Mouse (Mus musculus) CH12.LX (cell line): Measurements from ENCODE around the gene Ptpn14. TPM values are rescaled to one million over a fixed set of nuclear protein-coding genes. Genes with fewer than 3 reads are reported as not detected.

Source experiments
- DNase-seq: peaks from one replicate; pipeline ENCODE4 v3.0.0-alpha.2; 2013; ENCODE audit errors: extremely low read depth
- H3K27ac ChIP-seq: 2 replicates; pipeline ENCODE4 v1.5.1; 2012; ENCODE audit warnings: low read depth, mild to moderate bottlenecking, control low read depth, moderate library complexity; ENCODE audit not compliant: insufficient read depth
- H3K27me3 ChIP-seq: replicated peaks from 2 replicates; pipeline ENCODE3; 2012; ENCODE audit warnings: inconsistent platforms
- H3K36me3 ChIP-seq, 2 experiments: replicated peaks in 1 of 2; 2 replicates each; pipeline versions ENCODE3 to v1.6.1; 2012; ENCODE audit warnings: inconsistent platforms in 1 of 2, low read length in 1 of 2, mild to moderate bottlenecking in 1 of 2, mixed read lengths in 1 of 2, moderate library complexity in 1 of 2; ENCODE audit not compliant: control insufficient read depth in 1 of 2, insufficient read depth in 1 of 2
- H3K4me1 ChIP-seq, 2 experiments: 2 replicates each; pipeline ENCODE4 v1.6.1; 2012; ENCODE audit warnings: inconsistent platforms in 1 of 2, moderate library complexity in 1 of 2; ENCODE audit not compliant: insufficient read depth in 2 of 2, control insufficient read depth in 1 of 2
- H3K4me2 ChIP-seq: 2 replicates; pipeline ENCODE4 v1.6.1; 2012; ENCODE audit warnings: low read depth, mild to moderate bottlenecking, control low read depth; ENCODE audit not compliant: poor library complexity, insufficient read depth, severe bottlenecking
- H3K4me3 ChIP-seq, 3 experiments: fragments of 150-350 bp in 1 of 3; sonication (generic) in 1 of 3; replicated peaks in 1 of 3; 2 replicates each; pipeline versions ENCODE3 to v1.5.1; 2011 to 2012; ENCODE audit warnings: low read depth in 2 of 3, low read length in 2 of 3, mild to moderate bottlenecking in 2 of 3, moderate library complexity in 2 of 3, control low read depth in 1 of 3, improper control_type of control experiment in 1 of 3, inconsistent platforms in 1 of 3, mixed read lengths in 1 of 3; ENCODE audit not compliant: poor library complexity in 1 of 3
- H3K79me2 ChIP-seq: replicated peaks from 2 replicates; pipeline ENCODE4 v1.6.1; 2012; ENCODE audit warnings: mild to moderate bottlenecking, moderate library complexity; ENCODE audit not compliant: control insufficient read depth, poor library complexity, insufficient read depth, severe bottlenecking; ENCODE audit errors: extremely low read depth
- H3K9ac ChIP-seq: 2 replicates; pipeline ENCODE4 v1.6.1; 2012; ENCODE audit warnings: low read depth, mild to moderate bottlenecking, control low read depth, moderate library complexity; ENCODE audit not compliant: insufficient read depth
- H3K9me3 ChIP-seq: replicated peaks from 2 replicates; pipeline ENCODE3; 2012; ENCODE audit warnings: low read length, inconsistent platforms, mixed read lengths
- BHLHE40 ChIP-seq: IDR thresholded peaks from 2 replicates; pipeline ENCODE4 v1.6.1; 2011; ENCODE audit warnings: mild to moderate bottlenecking, low read depth, low read length, improper control_type of control experiment
- CHD1 ChIP-seq: IDR thresholded peaks from 2 replicates; pipeline ENCODE4 v1.6.1; 2012; ENCODE audit warnings: low read depth, low read length, improper control_type of control experiment, inconsistent platforms
- CHD2 ChIP-seq: IDR thresholded peaks from 2 replicates; pipeline ENCODE4 v1.6.1; 2011; ENCODE audit warnings: low read length, improper control_type of control experiment
- E2F4 ChIP-seq: IDR thresholded peaks from 2 replicates; pipeline ENCODE4 v1.6.1; 2011; ENCODE audit warnings: low read depth, low read length, improper control_type of control experiment; ENCODE audit not compliant: insufficient replicate concordance
- ELF1 ChIP-seq: IDR thresholded peaks from 2 replicates; pipeline ENCODE4 v1.6.1; 2014; ENCODE audit warnings: low read depth, mild to moderate bottlenecking, inconsistent platforms, low read length, improper control_type of control experiment
- EP300 ChIP-seq: IDR thresholded peaks from 2 replicates; pipeline ENCODE4 v1.6.1; 2011; ENCODE audit warnings: low read length, improper control_type of control experiment
- ETS1 ChIP-seq: conservative IDR thresholded peaks from 2 replicates; pipeline ENCODE4 v1.6.1; 2012; ENCODE audit warnings: low read depth, mild to moderate bottlenecking, inconsistent platforms, low read length, improper control_type of control experiment, moderate library complexity
- IRF4 ChIP-seq: IDR thresholded peaks from 2 replicates; pipeline ENCODE4 v1.6.1; 2014; ENCODE audit warnings: low read depth, mild to moderate bottlenecking, inconsistent platforms, low read length, improper control_type of control experiment
- JUN ChIP-seq: IDR thresholded peaks from 2 replicates; pipeline ENCODE4 v1.6.1; 2011; ENCODE audit warnings: low read depth, mild to moderate bottlenecking, low read length, improper control_type of control experiment, moderate library complexity; ENCODE audit not compliant: insufficient read depth
- JUND ChIP-seq: conservative IDR thresholded peaks from 2 replicates; pipeline ENCODE4 v1.6.1; 2011; ENCODE audit warnings: low read depth, low read length, improper control_type of control experiment
- MAFK ChIP-seq: IDR thresholded peaks from 2 replicates; pipeline ENCODE4 v1.6.1; 2011; ENCODE audit warnings: low read length, improper control_type of control experiment; ENCODE audit not compliant: insufficient replicate concordance
- MAX ChIP-seq: IDR thresholded peaks from 2 replicates; pipeline ENCODE4 v1.6.1; 2011; ENCODE audit warnings: low read length, improper control_type of control experiment
- MAZ ChIP-seq: IDR thresholded peaks from 2 replicates; pipeline ENCODE4 v1.6.1; 2012; ENCODE audit warnings: low read depth, mild to moderate bottlenecking, inconsistent platforms, low read length, improper control_type of control experiment, moderate library complexity
- MEF2A ChIP-seq: IDR thresholded peaks from 2 replicates; pipeline ENCODE4 v1.6.1; 2014; ENCODE audit warnings: low read depth, mild to moderate bottlenecking, inconsistent platforms, low read length, improper control_type of control experiment, borderline replicate concordance
- MXI1 ChIP-seq: IDR thresholded peaks from 2 replicates; pipeline ENCODE4 v1.6.1; 2011; ENCODE audit warnings: mild to moderate bottlenecking, low read depth, low read length, improper control_type of control experiment
- NRF1 ChIP-seq: IDR thresholded peaks from 2 replicates; pipeline ENCODE4 v1.6.1; 2014; ENCODE audit warnings: low read depth, mild to moderate bottlenecking, inconsistent platforms, low read length, improper control_type of control experiment, moderate library complexity
- PAX5 ChIP-seq: IDR thresholded peaks from 2 replicates; pipeline ENCODE4 v1.6.1; 2012; ENCODE audit warnings: low read length, inconsistent platforms, mixed read lengths
- POLR2AphosphoS2 ChIP-seq: IDR thresholded peaks from 2 replicates; pipeline ENCODE4 v1.6.1; 2011; ENCODE audit warnings: low read depth, low read length, improper control_type of control experiment
- RAD21 ChIP-seq: IDR thresholded peaks from 2 replicates; pipeline ENCODE4 v1.6.1; 2011; ENCODE audit warnings: low read depth, mild to moderate bottlenecking, low read length, improper control_type of control experiment, moderate library complexity
- RCOR1 ChIP-seq: conservative IDR thresholded peaks from 2 replicates; pipeline ENCODE4 v1.6.1; 2012; ENCODE audit warnings: low read depth, mild to moderate bottlenecking, inconsistent platforms, low read length, improper control_type of control experiment
- TBP ChIP-seq: conservative IDR thresholded peaks from 2 replicates; pipeline ENCODE4 v1.6.1; 2011; ENCODE audit warnings: low read depth, low read length, improper control_type of control experiment
- TCF12 ChIP-seq: IDR thresholded peaks from 2 replicates; pipeline ENCODE4 v1.6.1; 2014; ENCODE audit warnings: low read depth, mild to moderate bottlenecking, inconsistent platforms, low read length, improper control_type of control experiment
- USF1 ChIP-seq: IDR thresholded peaks from 2 replicates; pipeline ENCODE4 v1.6.1; 2014; ENCODE audit warnings: low read depth, mild to moderate bottlenecking, inconsistent platforms, low read length, improper control_type of control experiment
- USF2 ChIP-seq: conservative IDR thresholded peaks from 2 replicates; pipeline ENCODE4 v1.6.1; 2011; ENCODE audit warnings: low read depth, low read length, improper control_type of control experiment
- ZC3H11A ChIP-seq: IDR thresholded peaks from 2 replicates; pipeline ENCODE4 v1.6.1; 2012; ENCODE audit warnings: low read depth, mild to moderate bottlenecking, inconsistent platforms, low read length, improper control_type of control experiment
- ZKSCAN1 ChIP-seq: IDR thresholded peaks from 2 replicates; pipeline ENCODE4 v1.6.1; 2012; ENCODE audit warnings: low read depth, inconsistent platforms, low read length, improper control_type of control experiment, borderline replicate concordance
- ZMIZ1 ChIP-seq: IDR thresholded peaks from 2 replicates; pipeline ENCODE4 v1.6.1; 2012; ENCODE audit warnings: low read depth, mild to moderate bottlenecking, inconsistent platforms, low read length, improper control_type of control experiment
- ZNF384 ChIP-seq: IDR thresholded peaks from 2 replicates; pipeline ENCODE4 v1.6.1; 2012; ENCODE audit warnings: low read depth, low read length, improper control_type of control experiment, inconsistent platforms
- dilution Hi-C: fragments of 300-500 bp; cut with MboI; formaldehyde crosslinking; loops from 2 replicates; pipeline ENCODE4 v1.14.3; 2020; ENCODE audit warnings: low sequenced_read_pairs; ENCODE audit not compliant: extremely low pct_unique_long_range_greater_than_20kb, extremely low pct_ligation_motif_present
- in situ Hi-C: fragments of 300-500 bp; cut with MboI; formaldehyde crosslinking; loops from 3 replicates; pipeline ENCODE4 v1.14.3; 2019; ENCODE audit warnings: low sequenced_read_pairs, low pct_ligation_motif_present, low pct_unique_long_range_greater_than_20kb, mixed read lengths
- polyA plus RNA-seq: library from polyadenylated mRNA; unstranded; fragments of >175 nt; gene quantifications from 2 replicates; pipeline ENCODE4 v1.2.1, GENCODE M21; 2012; ENCODE audit warnings: low read depth; ENCODE audit not compliant: insufficient read length
- total RNA-seq, 2 experiments: library from RNA; depleted of rRNA; stranded (reverse); fragments of 300-350 nt in 1 of 2; fragments of >200 nt in 1 of 2; gene quantifications; 2 replicates each; pipeline ENCODE4 v1.2.3; 2012 to 2014

The Ptpn14 gene
- total and polyA plus RNA-seq, 3 experiments: under 0.01 to 0.10 TPM; not detected in 1

DNA sequence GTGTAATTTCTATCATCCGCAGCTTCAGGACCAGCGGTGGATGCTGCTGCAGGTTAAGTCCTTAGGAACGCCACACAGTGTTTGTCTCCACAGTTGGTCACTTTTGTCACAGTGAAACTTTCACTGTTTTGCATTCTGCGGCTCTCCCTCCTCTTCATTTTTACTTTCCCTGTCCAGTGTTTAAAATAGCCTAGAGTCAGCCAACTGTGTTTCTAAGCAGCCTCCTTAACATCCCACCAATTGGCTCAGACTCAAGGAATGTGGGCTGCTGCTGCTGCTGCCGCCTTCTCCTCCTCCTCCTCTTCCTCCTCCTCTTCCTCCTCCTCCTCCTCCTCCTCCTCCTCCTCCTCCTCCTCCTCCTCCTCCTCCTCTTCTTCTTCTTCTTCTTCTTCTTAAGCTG is 22.2 kb downstream of the Ptpn14 start:
- Histone ChIP-seq H3K4me2 (no peak overlapping the region), H3K27ac (no peak overlapping the region), H3K4me3 (no peak overlapping the region), H3K9me3 (peaks cover 3% of the 10 kb centered on the region)
- dilution Hi-C loops: no loop called here
- TF ChIP-seq MXI1 (no peak), EP300 (no peak), PAX5 (no peak), ZMIZ1 (no peak), RCOR1 (no peak), USF2 (no peak), ETS1 (no peak), JUN (no peak), NRF1 (no peak), ZNF384 (no peak), USF1 (no peak), TBP (no peak), IRF4 (no peak), E2F4 (no peak), ZC3H11A (no peak), RAD21 (no peak), ELF1 (no peak), CHD1 (no peak)
- TF ChIP-seq, all 38 proteins: peak for 0
- Histone ChIP-seq H3K27me3 (no peaks in the 10 kb centered on the region), H3K36me3 (no peaks in the 10 kb centered on the region), H3K4me1 (peaks cover 3 to 10% of the 10 kb centered on the region in 2 experiments; a peak in 2 of 4 replicates), H3K9ac (no peak overlapping the region), H3K79me2 (no peaks in the 10 kb centered on the region)
- in situ Hi-C loops: no loop called here
- no peak for DNase-seq

DNA sequence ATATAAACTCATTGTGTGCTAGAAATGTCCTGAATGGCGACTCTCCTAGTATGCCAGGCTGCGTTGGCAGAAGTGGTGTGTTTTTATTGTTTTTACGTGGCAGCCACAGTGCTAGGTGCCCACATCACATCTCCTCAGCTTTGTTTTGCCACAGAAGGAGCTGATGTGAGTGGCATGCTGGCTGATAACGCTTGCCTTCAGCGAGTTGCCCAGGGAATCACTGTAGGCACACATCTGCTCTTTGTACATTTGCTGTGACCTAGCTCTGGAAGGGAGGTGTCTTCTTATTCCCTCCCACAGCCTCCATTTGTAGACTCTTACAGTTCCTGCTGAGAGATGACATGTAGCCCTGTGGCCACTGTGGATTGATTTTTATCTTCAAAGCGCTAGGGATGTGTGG is 24.2 kb downstream of the Ptpn14 start:
- dilution Hi-C loops: no loop called here
- Histone ChIP-seq H3K4me1 (peaks cover 0 to 7% of the 10 kb centered on the region in 2 experiments; a peak in 1 of 4 replicates), H3K27ac (no peak overlapping the region), H3K36me3 (no peaks in the 10 kb centered on the region), H3K4me3 (no peak overlapping the region), H3K4me2 (no peak overlapping the region), H3K9ac (no peak overlapping the region), H3K9me3 (no peaks in the 10 kb centered on the region), H3K27me3 (no peaks in the 10 kb centered on the region), H3K79me2 (no peaks in the 10 kb centered on the region)
- in situ Hi-C loops: no loop called here
- TF ChIP-seq E2F4 (no peak), EP300 (no peak), MAX (no peak), RAD21 (no peak), JUND (no peak), MAZ (no peak), USF2 (no peak), MEF2A (no peak), CHD2 (no peak), POLR2AphosphoS2 (no peak), BHLHE40 (no peak), ETS1 (no peak), CHD1 (no peak), IRF4 (no peak), MAFK (no peak), ZKSCAN1 (no peak), ZMIZ1 (no peak), NRF1 (no peak), USF1 (no peak), TCF12 (no peak)
- DNase-seq: no peak
